Mouse (Mus musculus) embryonic facial prominence, embryonic 13.5 days (tissue): ENCODE results near the gene Olfr1188. TPM values are rescaled to one million over a fixed set of nuclear protein-coding genes. Genes with fewer than 3 reads are reported as not detected.
"Not testable (repeated sequence)": the region's sequence is repeated elsewhere in the genome, so short reads cannot be mapped to it uniquely, and the experiment has no call there.

Source experiments
- ATAC-seq: fragments of 200-750 bp; cut with Nextera tagmentation; 2 replicates; pipeline ENCODE4 v1.8.0; 2017; ENCODE audit warnings: low read depth; ENCODE audit not compliant: insufficient number of reproducible peaks, insufficient read depth, low FRiP score, low TSS enrichment
- H3K27ac ChIP-seq: fragments of 300-500 bp; sonication (generic); 2 replicates; pipeline ENCODE4 v1.5.1; 2015; ENCODE audit warnings: moderate library complexity, mild to moderate bottlenecking, inconsistent platforms
- H3K27me3 ChIP-seq: fragments of 300-500 bp; sonication (generic); 2 replicates; pipeline ENCODE4 v1.6.1; 2015; ENCODE audit warnings: mild to moderate bottlenecking, inconsistent platforms
- H3K36me3 ChIP-seq: fragments of 300-500 bp; sonication (generic); 2 replicates; pipeline ENCODE4 v1.6.1; 2015; ENCODE audit warnings: mild to moderate bottlenecking, inconsistent platforms
- H3K4me1 ChIP-seq: fragments of 300-500 bp; sonication (generic); 2 replicates; pipeline ENCODE4 v1.6.1; 2015; ENCODE audit warnings: inconsistent platforms
- H3K4me2 ChIP-seq: fragments of 300-500 bp; sonication (generic); 2 replicates; pipeline ENCODE4 v1.6.1; 2015; ENCODE audit warnings: moderate library complexity, mild to moderate bottlenecking, inconsistent platforms
- H3K4me3 ChIP-seq: fragments of 300-500 bp; sonication (generic); 2 replicates; pipeline ENCODE4 v1.5.1; 2015; ENCODE audit warnings: mild to moderate bottlenecking, inconsistent platforms
- H3K9ac ChIP-seq: fragments of 300-500 bp; sonication (generic); 2 replicates; pipeline ENCODE4 v1.6.1; 2015; ENCODE audit warnings: mild to moderate bottlenecking, inconsistent platforms
- H3K9me3 ChIP-seq: fragments of 300-500 bp; sonication (generic); 2 replicates; pipeline ENCODE4 v1.6.1; 2016; ENCODE audit warnings: inconsistent platforms
- WGBS: fragments of 180-500 bp; shearing (Covaris S2); methylation state at CpG from one replicate; pipeline ENCODE4 v1.1.7; 2015; ENCODE audit warnings: mixed read lengths; 5-methylcytosine and 5-hydroxymethylcytosine counted together
- polyA plus RNA-seq: library from polyadenylated mRNA; unstranded; fragments of >200 nt; fragmentation: Nextera tagmentation; extraction: Ambion mirVana; gene quantifications from 2 replicates; pipeline ENCODE4 v1.2.1, GENCODE M21; 2015

Gene Olfr1188
- not detected in 2 replicates for polyA plus RNA-seq

DNA sequence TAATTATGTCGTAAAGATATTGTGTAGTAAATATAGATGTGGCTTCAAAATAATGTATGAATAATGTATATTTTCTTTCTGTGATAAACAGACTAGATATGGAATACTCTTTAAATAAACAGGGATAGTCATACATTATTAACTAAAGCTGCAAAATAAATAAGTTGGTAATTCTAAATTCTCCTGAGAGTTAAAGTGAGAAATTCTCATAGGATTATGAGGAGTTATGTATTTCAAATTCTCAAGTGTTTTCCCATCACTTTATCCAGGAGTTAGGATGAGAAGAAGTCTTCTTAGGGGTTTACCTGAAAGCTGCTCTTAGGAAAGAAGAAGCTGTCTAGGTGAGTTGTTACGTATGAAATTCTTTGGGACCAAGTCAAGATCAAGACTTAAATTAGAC, at the start of gene Olfr1188:
Gene Olfr1188 (plus strand): TSS at position 301 of the 400 bp plus-strand sequence.
- H3K27ac ChIP-seq: no peak within 1 kb of the TSS
- no peaks in the 10 kb centered on the region for H3K36me3 ChIP-seq
- H3K9me3 ChIP-seq: no peaks in the 10 kb centered on the region
- no peak for ATAC-seq
- H3K4me1 ChIP-seq: no peaks in the 10 kb centered on the region
- 85% methylated on average over 2 of the region's 2 CpGs for WGBS
- H3K9ac ChIP-seq: no peak within 1 kb of the TSS
- H3K27me3 ChIP-seq: no peaks in the 10 kb centered on the region
- no peak within 1 kb of the TSS for H3K4me2 ChIP-seq
- no peak within 1 kb of the TSS for H3K4me3 ChIP-seq

GRCm38 (mm10) chr2:88518251-88518650, 38.5 kb upstream of the Olfr1188 start, which contains the start of gene Olfr1186:
Olfr1186 (plus strand) TSS chr2:88518551.
- Histone ChIP-seq H3K36me3 (no peaks in the 10 kb centered on the region), H3K4me3 (no peak within 1 kb of the TSS), H3K9me3 (no peaks in the 10 kb centered on the region), H3K4me1 (no peaks in the 10 kb centered on the region), H3K9ac (no peak within 1 kb of the TSS), H3K27ac (no peak within 1 kb of the TSS), H3K4me2 (no peak within 1 kb of the TSS), H3K27me3 (no peaks in the 10 kb centered on the region)
- 77% methylated on average over 2 of the region's 2 CpGs for WGBS
- no peak for ATAC-seq

- H3K27ac ChIP-seq: no peak overlapping the region
- no peak overlapping the region for H3K9ac ChIP-seq
- no peak for ATAC-seq
- 70% methylated on average over 3 of the region's 3 CpGs for WGBS
- no peaks in the 10 kb centered on the region for H3K4me1 ChIP-seq
- H3K27me3 ChIP-seq: no peaks in the 10 kb centered on the region
- H3K4me3 ChIP-seq: no peak overlapping the region
- no peaks in the 10 kb centered on the region for H3K36me3 ChIP-seq
- no peaks in the 10 kb centered on the region for H3K9me3 ChIP-seq
- no peak overlapping the region for H3K4me2 ChIP-seq
Observed at GRCm38 (mm10) chr2:88525720-88526119, 31.0 kb upstream of the Olfr1188 start.

GRCm38 (mm10) chr2:88572696-88573095, 16.0 kb downstream of the Olfr1188 start:
- H3K4me3 ChIP-seq, H3K27ac ChIP-seq, ATAC-seq, H3K9me3 ChIP-seq, H3K4me1 ChIP-seq, H3K36me3 ChIP-seq, H3K4me2 ChIP-seq, H3K9ac ChIP-seq, H3K27me3 ChIP-seq: not testable (repeated sequence)
- WGBS: 91% methylated on average over 12 of the region's 12 CpGs

DNA sequence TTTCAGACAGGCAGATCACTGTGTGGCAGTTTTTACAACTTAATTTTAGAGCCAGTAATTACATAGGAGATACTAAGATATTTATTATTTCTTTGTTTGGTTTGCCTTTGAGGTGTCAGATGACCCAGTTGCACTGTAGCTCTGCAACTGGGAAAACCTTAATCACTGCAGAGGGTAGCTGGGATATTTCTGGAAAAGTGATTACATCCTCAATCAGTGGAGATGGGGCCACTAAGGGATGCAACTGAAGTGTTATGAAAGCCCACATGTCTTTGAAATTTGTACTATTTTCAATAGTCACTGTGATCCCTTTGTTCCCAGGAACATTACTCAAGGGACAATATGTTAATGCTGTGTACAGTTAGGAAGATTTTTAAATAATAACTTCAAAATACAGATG, 29.4 kb downstream of the Olfr1188 start, which contains the start of gene Olfr1189:
Gene Olfr1189 (plus strand): TSS at position 301 of the 400 bp plus-strand sequence.
- no peak for ATAC-seq
- Histone ChIP-seq H3K36me3 (no peaks in the 10 kb centered on the region), H3K4me1 (no peaks in the 10 kb centered on the region), H3K9ac (no peak within 1 kb of the TSS), H3K27me3 (no peaks in the 10 kb centered on the region), H3K4me2 (no peak within 1 kb of the TSS), H3K27ac (no peak within 1 kb of the TSS), H3K4me3 (no peak within 1 kb of the TSS), H3K9me3 (no peaks in the 10 kb centered on the region)

Other genes with a start within 250 kb of the Olfr1188 start
- not detected in 2 replicates for gene Olfr1174-ps, start 241.8 kb upstream of the Olfr1188 start, polyA plus RNA-seq
- gene Olfr1175-ps, start 229.7 kb upstream of the Olfr1188 start, polyA plus RNA-seq: not detected in 2 replicates
- not detected in 2 replicates for gene Olfr1176, start 220.2 kb upstream of the Olfr1188 start, polyA plus RNA-seq
- not detected in 2 replicates for gene Olfr1177-ps, start 210.4 kb upstream of the Olfr1188 start, polyA plus RNA-seq
- not detected in 2 replicates for gene Olfr1178, start 169.9 kb upstream of the Olfr1188 start, polyA plus RNA-seq
- not detected in 2 replicates for gene Olfr1179, start 150.5 kb upstream of the Olfr1188 start, polyA plus RNA-seq
- gene Olfr1180, start 137.8 kb upstream of the Olfr1188 start, polyA plus RNA-seq: not detected in 2 replicates
- not detected in 2 replicates for gene Olfr1181, start 130.8 kb upstream of the Olfr1188 start, polyA plus RNA-seq
- gene Gm13757, start 107.8 kb upstream of the Olfr1188 start, polyA plus RNA-seq: not detected in 2 replicates
- not detected in 2 replicates for gene Olfr1183, start 102.1 kb upstream of the Olfr1188 start, polyA plus RNA-seq
- not detected in 2 replicates for gene Olfr1184, start 73.3 kb upstream of the Olfr1188 start, polyA plus RNA-seq
- not detected in 2 replicates for gene Olfr1185-ps1, start 63.6 kb upstream of the Olfr1188 start, polyA plus RNA-seq
- gene Olfr1186, start 38.4 kb upstream of the Olfr1188 start, polyA plus RNA-seq: not detected in 2 replicates
- not detected in 2 replicates for gene Olfr1189, start 29.5 kb downstream of the Olfr1188 start, polyA plus RNA-seq
- gene Olfr1191-ps1, start 83.6 kb downstream of the Olfr1188 start, polyA plus RNA-seq: not detected in 2 replicates
- gene Olfr1192-ps1, start 91.6 kb downstream of the Olfr1188 start, polyA plus RNA-seq: not detected in 2 replicates
- gene Olfr1193, start 118.7 kb downstream of the Olfr1188 start, polyA plus RNA-seq: not detected in 2 replicates
- gene Olfr1195, start 132.3 kb downstream of the Olfr1188 start, polyA plus RNA-seq: not detected in 2 replicates
- not detected in 2 replicates for gene Olfr1196, start 147.7 kb downstream of the Olfr1188 start, polyA plus RNA-seq
- gene Olfr1197, start 175.4 kb downstream of the Olfr1188 start, polyA plus RNA-seq: not detected in 2 replicates
- gene Olfr1198, start 194.4 kb downstream of the Olfr1188 start, polyA plus RNA-seq: not detected in 2 replicates
- not detected in 2 replicates for gene Olfr1199, start 203.5 kb downstream of the Olfr1188 start, polyA plus RNA-seq
- not detected in 2 replicates for gene Olfr1200, start 213.6 kb downstream of the Olfr1188 start, polyA plus RNA-seq
- not detected in 2 replicates for gene Olfr1201, start 236.1 kb downstream of the Olfr1188 start, polyA plus RNA-seq